Mouse (Mus musculus): ENCODE measurements around the gene Ftl1.
"Not testable (repeated sequence)": the region's sequence is repeated elsewhere in the genome, so short reads cannot be mapped to it uniquely, and the experiment has no call there.

DNA sequence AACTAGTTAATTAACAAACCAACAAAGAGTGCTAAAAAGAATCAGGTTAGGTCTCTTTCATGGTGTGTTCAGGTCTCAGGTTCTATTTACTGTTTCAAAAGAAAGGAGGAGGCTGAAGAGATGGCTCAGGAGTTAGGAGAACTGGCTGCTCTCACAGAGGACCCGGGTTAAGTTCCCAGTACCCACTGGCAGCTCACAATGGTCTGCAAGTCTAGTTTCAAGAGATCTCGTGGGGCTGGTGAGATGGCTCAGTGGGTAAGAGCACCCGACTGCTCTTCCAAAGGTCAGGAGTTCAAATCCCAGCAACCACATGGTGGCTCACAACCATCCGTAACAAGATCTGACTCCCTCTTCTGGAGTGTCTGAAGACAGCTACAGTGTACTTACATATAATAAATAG, 20.6 kb upstream of the Ftl1 start:
- TF ChIP-seq CTCF, POLR2A (IDR thresholded peaks at IDR 0.05; ENCODE audit: insufficient read depth, low read depth, low read length): not testable (repeated sequence)
